Mouse (Mus musculus) heart, postnatal 25 days (tissue): ENCODE measurements around the gene Pygb. TPM values are rescaled to one million over a fixed set of nuclear protein-coding genes. Genes with fewer than 3 reads are reported as not detected.

ENCODE experiments used
- DNase-seq: peaks from one replicate; pipeline ENCODE4 v3.0.0; 2022; ENCODE audit warnings: low spot score
- intact Hi-C: fragments of 180-260 bp; cut with DNase I; formaldehyde crosslinking; loops from one replicate; pipeline ENCODE4 v1.15.1; 2025
- total RNA-seq, 2 experiments: library from RNA; stranded (reverse); gene quantifications; 2 replicates each; pipeline ENCODE4 v1.2.3; 2021

The Pygb gene
- total RNA-seq, 2 experiments from 2014 or later = 444 to 470 TPM

- intact Hi-C loops = no loop called here
- DNase-seq = no peak
These were observed 48.1 kb downstream of the Pygb start for GRCm38 (mm10) chr2:150834616-150835015.

GRCm38 (mm10) chr2:150835975-150836374, 49.4 kb downstream of the Pygb start:
- DNase-seq = no peak
- intact Hi-C loops = no loop called here

GRCm38 (mm10) chr2:150836906-150837305, 50.4 kb downstream of the Pygb start:
- DNase-seq = no peak
- intact Hi-C loops = no loop called here

DNA sequence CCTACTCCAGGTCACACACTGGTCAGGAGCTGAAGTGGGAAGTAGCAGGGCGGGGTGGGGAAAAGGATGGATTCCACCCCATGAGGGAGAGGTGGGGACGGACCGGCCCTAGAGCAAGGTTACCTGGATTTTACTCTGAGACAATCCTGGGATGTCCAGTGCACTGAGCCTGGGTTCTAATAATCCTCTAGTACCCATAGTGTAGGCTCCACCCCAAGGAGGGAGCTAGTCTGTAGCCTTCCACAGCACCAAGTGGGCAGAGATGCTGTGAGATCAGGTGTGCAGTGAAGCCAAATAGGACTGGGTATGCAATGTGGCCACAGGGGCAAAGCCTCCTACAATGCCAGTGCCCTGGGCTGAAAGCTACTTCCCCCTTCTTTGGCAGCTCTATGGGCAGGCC, 51.2 kb downstream of the Pygb start:
- no peak for DNase-seq
- intact Hi-C loops = no loop called here

- DNase-seq = no peak
These were observed 53.3 kb downstream of the Pygb start for GRCm38 (mm10) chr2:150839686-150840471.

DNA sequence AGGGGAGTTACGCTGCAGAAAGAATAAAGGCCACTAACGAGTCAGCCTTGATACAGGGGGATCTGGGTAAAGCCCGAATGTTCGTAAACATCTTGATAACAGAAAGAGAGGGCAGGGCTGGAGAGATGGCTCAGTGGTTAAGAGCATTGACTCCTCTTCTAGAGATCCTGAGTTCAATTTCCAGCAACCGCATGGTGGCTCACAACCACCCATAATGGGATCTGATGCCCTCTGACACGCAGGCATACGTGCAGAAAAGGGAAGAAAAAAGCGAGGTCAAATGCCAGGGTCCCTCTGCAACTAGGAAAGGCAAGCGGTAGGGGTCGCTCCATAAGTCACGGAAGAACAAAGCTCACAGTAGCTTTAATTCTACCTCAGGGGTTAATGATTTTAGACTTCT, 54.6 kb downstream of the Pygb start:
- intact Hi-C loops = no loop called here
- DNase-seq = no peak

More at GRCm38 (mm10) chr2:150839686-150840471, 53.3 kb downstream of the Pygb start:
- intact Hi-C loops = no loop called here

- intact Hi-C loops = no loop called here
These were observed 55.5 kb downstream of the Pygb start for GRCm38 (mm10) chr2:150842049-150842461.

DNA sequence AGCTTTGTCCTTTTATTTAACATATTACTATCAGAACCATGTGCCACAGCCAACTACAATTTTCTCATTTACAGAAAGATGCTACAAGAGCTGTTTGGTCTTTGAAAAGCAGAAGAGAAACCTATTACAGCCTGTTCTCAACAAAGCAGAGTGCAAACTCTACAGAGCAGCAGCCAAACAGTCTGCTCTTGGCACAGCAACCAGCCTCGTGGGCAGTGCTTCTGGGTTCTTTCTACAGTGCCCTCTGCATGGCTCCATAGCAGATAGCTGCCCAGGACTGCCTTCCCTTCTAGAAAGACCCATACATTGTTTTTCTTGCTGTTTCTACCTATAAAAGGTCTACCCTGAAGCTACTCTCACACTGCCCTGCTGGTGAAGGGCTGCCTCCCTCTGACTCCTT, 58.3 kb downstream of the Pygb start:
- no peak for DNase-seq
- intact Hi-C loops = loop anchor here (5.0 kb wide), 1 partner anchor 58 kb away; the partner anchor contains the start of gene Abhd12

More at GRCm38 (mm10) chr2:150842049-150842461, 55.5 kb downstream of the Pygb start:
- DNase-seq = no peak

DNA sequence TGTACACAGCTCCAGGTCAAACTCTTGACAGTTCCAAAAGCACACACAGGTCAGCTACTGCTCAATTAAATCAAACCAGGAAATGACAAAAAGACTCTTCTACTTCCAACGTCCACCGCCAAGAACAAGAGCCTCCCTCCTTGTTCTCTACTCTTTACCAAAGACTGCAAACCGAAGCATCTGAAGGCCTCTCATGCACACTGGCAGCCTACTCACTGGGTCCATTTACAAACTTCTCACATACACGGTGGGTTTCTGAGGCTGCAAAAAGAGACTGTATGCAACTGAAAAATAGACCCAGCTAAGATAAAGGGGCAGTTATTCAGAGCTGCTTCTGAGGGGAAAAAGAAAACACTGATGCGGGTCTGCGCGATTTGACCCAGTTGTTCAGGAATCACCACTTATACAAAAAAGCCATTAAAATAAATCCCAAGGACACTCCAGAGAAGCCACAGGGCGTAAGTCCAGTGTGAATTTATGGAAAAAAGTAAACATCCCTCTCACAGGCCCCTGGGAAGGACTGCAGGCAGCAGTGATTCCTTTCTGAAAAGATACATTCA, 61.0 kb downstream of the Pygb start:
- DNase-seq = no peak
- intact Hi-C loops = loop anchor here (5.0 kb wide), 1 partner anchor 55 kb away; the partner anchor contains the start of gene Abhd12

GRCm38 (mm10) chr2:150851251-150851650, 64.7 kb downstream of the Pygb start:
- DNase-seq = no peak
- intact Hi-C loops = no loop called here

DNA sequence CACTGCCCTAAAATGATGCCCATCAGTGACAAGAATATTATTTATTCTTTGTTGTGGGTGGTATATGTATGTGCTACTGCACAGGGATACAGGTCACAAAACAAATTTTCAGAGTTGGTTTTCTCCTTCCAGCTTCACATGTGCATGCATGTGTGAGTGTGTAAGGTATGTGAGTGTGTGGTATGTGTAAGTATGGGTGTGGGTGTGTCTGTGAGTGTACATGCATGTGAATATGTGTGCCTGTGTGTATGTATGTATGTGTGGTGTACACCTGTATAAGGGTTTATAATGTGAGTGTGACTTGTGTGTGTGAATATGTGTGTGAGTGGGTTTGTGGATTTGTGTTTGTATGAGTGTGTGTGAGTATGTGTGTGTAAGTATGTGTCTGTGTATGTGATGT, 68.7 kb downstream of the Pygb start:
- no peak for DNase-seq
- intact Hi-C loops = no loop called here

DNA sequence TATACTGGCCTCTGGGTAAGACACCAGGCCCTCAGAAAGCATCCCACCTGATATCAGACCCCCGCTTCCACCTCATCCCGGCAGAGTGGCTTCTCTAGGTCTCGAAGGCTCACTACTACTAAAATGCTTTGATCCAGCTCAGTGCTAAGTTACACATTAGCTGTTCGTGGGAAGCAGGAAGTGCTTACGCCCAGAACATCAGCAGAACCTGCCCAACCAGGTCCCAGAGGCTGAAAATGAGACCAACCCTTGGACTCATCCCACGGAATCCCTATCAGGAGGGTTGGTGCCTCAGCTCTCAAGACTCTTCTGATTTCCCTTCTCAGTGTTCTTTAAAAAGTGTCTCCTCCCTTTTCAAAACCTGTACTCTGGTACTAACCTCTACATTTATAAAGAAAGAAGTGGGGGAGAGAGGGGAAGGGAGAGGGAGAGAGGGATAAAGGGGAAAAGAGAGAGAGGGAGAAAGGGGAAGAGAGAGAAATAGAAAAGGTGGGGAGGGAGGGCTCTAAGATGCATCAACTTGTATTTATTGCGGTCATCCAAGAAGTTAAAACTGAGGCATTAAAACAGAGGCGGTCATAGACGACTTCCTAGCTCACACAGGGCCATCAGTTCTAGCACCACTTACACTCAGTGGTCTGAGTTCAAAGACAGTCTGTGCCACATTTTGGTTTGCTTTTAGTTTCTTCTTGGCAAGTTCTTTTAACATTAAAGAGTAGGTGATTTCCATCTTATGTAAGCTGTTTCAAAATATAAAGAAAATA, 72.4 kb downstream of the Pygb start:
- DNase-seq = no peak
- intact Hi-C loops = no loop called here

- intact Hi-C loops = no loop called here
- no peak for DNase-seq
These were observed 73.4 kb downstream of the Pygb start for GRCm38 (mm10) chr2:150859709-150860470.

DNA sequence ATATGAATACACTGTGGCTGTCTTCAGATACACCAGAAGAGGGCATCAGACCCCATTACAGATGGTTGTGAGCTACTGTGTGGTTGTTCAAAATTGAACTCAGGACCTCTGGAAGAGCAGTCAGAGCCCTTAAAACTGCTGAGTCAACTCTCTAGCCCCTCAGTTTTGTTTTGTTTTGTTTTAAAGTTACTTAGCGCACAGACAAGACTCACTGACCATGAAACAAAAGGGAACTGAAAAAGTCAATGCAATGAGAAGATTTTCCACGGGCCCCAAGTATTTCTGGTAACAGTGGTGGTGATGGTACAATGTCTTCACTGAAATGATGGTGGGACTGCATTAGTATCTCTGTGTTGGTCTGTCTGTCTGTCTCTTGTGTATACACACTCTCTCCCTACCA, 74.6 kb downstream of the Pygb start:
- intact Hi-C loops = no loop called here
- DNase-seq = no peak

DNA sequence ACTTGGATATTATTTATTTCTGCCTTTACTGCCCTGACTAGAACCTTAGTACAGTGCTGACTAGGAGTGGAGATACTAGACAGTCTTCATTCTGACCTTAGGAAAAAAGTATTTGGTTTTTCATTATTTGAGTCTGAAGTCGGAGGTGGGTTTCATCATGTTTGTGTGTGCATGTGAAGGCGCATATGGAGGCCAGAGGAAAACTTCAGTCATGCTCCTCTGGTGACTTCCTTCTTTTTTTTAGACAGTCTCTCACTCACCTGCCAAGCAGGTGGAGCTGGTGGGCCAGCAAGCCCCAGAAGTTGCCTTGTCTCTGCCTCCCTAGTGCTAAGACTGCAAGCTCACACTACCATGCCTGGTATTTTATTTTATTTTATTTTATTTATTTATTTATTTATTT, 80.5 kb downstream of the Pygb start:
- intact Hi-C loops = no loop called here
- DNase-seq = no peak

- DNase-seq = no peak
- intact Hi-C loops = no loop called here
These were observed 82.9 kb downstream of the Pygb start for GRCm38 (mm10) chr2:150869446-150869845.

- intact Hi-C loops = no loop called here
- DNase-seq = no peak
These were observed 88.0 kb downstream of the Pygb start for GRCm38 (mm10) chr2:150874508-150874907.

- intact Hi-C loops = no loop called here
- DNase-seq = no peak
These were observed 88.7 kb downstream of the Pygb start for GRCm38 (mm10) chr2:150875226-150875625.

GRCm38 (mm10) chr2:150877561-150877960, 91.0 kb downstream of the Pygb start:
- intact Hi-C loops = no loop called here
- no peak for DNase-seq
